Mouse (Mus musculus) common myeloid progenitor, adult 5-6 weeks (primary cell): Measurements from ENCODE around the gene Slc22a20. TPM values are rescaled to one million over a fixed set of nuclear protein-coding genes. Genes with fewer than 3 reads are reported as not detected.

Experiments used
- ATAC-seq: replicated peaks from 2 replicates; pipeline ENCODE4 v1.8.0; 2016; ENCODE audit warnings: low read depth, mild to moderate bottlenecking, moderate TSS enrichment, inconsistent platforms; ENCODE audit not compliant: poor library complexity, severe bottlenecking
- total RNA-seq: library from RNA; stranded (forward); fragments of 200-1000, 187-1606 nt; gene quantifications from 2 replicates; pipeline ENCODE4 v1.2.3, GENCODE M21; 2017

Gene Slc22a20
- total RNA-seq, 1 experiment from 2014 or later = not detected

GRCm38 (mm10) chr19:5990921-5991320 is 5.0 kb upstream of the Slc22a20 start:
- no peak for ATAC-seq

- no peak for ATAC-seq
Observed at GRCm38 (mm10) chr19:5990033-5990432, 4.1 kb upstream of the Slc22a20 start.

- no peak for ATAC-seq
Observed at GRCm38 (mm10) chr19:5989585-5989984, 3.6 kb upstream of the Slc22a20 start.

GRCm38 (mm10) chr19:5988815-5989452 is 3.0 kb upstream of the Slc22a20 start:
- peak; percentile 87 for ATAC-seq

GRCm38 (mm10) chr19:5988027-5988814 is 2.3 kb upstream of the Slc22a20 start:
- ATAC-seq = no peak

- ATAC-seq = peak; percentile 90
Observed at GRCm38 (mm10) chr19:5980477-5980876, 5.5 kb downstream of the Slc22a20 start.

- ATAC-seq = no peak
Observed at GRCm38 (mm10) chr19:5977717-5978116, 8.2 kb downstream of the Slc22a20 start.

- ATAC-seq = no peak
Observed at GRCm38 (mm10) chr19:5975676-5976075, 10.3 kb downstream of the Slc22a20 start.

GRCm38 (mm10) chr19:5975112-5975511 is 10.8 kb downstream of the Slc22a20 start:
- ATAC-seq = no peak

GRCm38 (mm10) chr19:5967664-5968063 is 18.3 kb downstream of the Slc22a20 start:
- ATAC-seq = no peak

- no peak for ATAC-seq
Observed at GRCm38 (mm10) chr19:5966786-5967185, 19.2 kb downstream of the Slc22a20 start.

- ATAC-seq = no peak
Observed at GRCm38 (mm10) chr19:5965910-5966309, 20.0 kb downstream of the Slc22a20 start.

GRCm38 (mm10) chr19:5965280-5965679 is 20.7 kb downstream of the Slc22a20 start:
- peak; percentile 69 for ATAC-seq

- no peak for ATAC-seq
Observed at GRCm38 (mm10) chr19:5964804-5965203, 21.1 kb downstream of the Slc22a20 start.

GRCm38 (mm10) chr19:5963883-5964562 is 21.9 kb downstream of the Slc22a20 start, which contains the start of gene Pola2:
Gene Pola2 (minus strand): TSS chr19:5964202.
- ATAC-seq = peak; percentile 81

- ATAC-seq = no peak
Observed at GRCm38 (mm10) chr19:5962651-5963050, 23.3 kb downstream of the Slc22a20 start.

- ATAC-seq = no peak
Observed at GRCm38 (mm10) chr19:5957371-5957770, 28.6 kb downstream of the Slc22a20 start.

- peak; percentile 84 for ATAC-seq
Observed at GRCm38 (mm10) chr19:5956685-5957084, 29.3 kb downstream of the Slc22a20 start.

- ATAC-seq = no peak
Observed at GRCm38 (mm10) chr19:5955704-5956670, 30.0 kb downstream of the Slc22a20 start.

- no peak for ATAC-seq
Observed at GRCm38 (mm10) chr19:5954936-5955335, 31.0 kb downstream of the Slc22a20 start.
